Mouse (Mus musculus) heart, adult 8-10 months (tissue): ENCODE measurements around the gene Kcnj1. TPM values are rescaled to one million over a fixed set of nuclear protein-coding genes. Genes with fewer than 3 reads are reported as not detected.

Experiments used
- DNase-seq: peaks from one replicate; pipeline ENCODE4 v3.0.0; 2022; ENCODE audit warnings: low spot score
- total RNA-seq, 4 experiments: library from RNA; stranded (reverse); gene quantifications; 2 replicates each; pipeline ENCODE4 v1.2.4; 2022

Kcnj1 gene
- total RNA-seq, 4 experiments from 2014 or later = not detected

DNA sequence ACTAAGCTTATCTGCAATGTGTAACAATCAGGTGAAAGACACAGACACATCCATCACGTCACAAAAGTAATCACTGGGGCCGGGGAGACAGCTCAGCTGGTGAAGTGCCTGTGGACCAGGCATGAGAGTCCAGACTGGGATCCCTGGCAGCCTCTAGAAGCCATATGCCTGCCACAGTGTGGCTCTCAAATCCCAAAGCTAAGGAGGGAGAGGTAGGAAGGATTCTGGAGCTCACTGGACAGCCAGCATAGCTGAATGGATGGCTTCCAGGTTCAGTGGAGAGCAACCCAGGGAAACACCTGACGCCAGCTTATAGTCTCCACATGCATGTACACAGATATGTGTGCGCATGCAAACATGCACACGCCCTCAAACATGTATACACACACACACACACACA lies 76.5 kb downstream of the Kcnj1 start:
- no peak for DNase-seq

Other genes starting within 250 kb of the Kcnj1 start
- gene Kcnj5, start 28.1 kb upstream of the Kcnj1 start, total RNA-seq = 10 to 100 TPM; 53.9 to 62.5 (median 56.2) TPM
- gene Fli1, start 170.4 kb downstream of the Kcnj1 start, total RNA-seq = 10 to 100 TPM; 18.5 to 30.7 (median 20.8) TPM